Mouse (Mus musculus) stomach, postnatal 0 days (tissue): Measurements from ENCODE around the gene Ttc12. TPM values are rescaled to one million over a fixed set of nuclear protein-coding genes. Genes with fewer than 3 reads are reported as not detected.

Source experiments
- ATAC-seq: fragments of 200-750 bp; cut with Nextera tagmentation; 2 replicates; pipeline ENCODE4 v1.8.0; 2017; ENCODE audit not compliant: low FRiP score, low TSS enrichment
- DNase-seq: peaks from one replicate; pipeline ENCODE4 v3.0.0-alpha.2; 2016; ENCODE audit warnings: low spot score
- H3K27ac ChIP-seq: fragments of 300-500 bp; sonication (generic); replicated peaks from 2 replicates; pipeline ENCODE4 v1.5.1; 2014; ENCODE audit warnings: mild to moderate bottlenecking, control low read depth
- H3K27me3 ChIP-seq: fragments of 300-500 bp; sonication (generic); 2 replicates; pipeline ENCODE4 v1.6.1; 2014; ENCODE audit warnings: low read length; ENCODE audit not compliant: control insufficient read depth, insufficient read depth
- H3K36me3 ChIP-seq: fragments of 300-500 bp; sonication (generic); 2 replicates; pipeline ENCODE4 v1.6.1; 2014; ENCODE audit warnings: low read length, mixed read lengths; ENCODE audit not compliant: control insufficient read depth, insufficient read depth
- H3K4me1 ChIP-seq: fragments of 300-500 bp; sonication (generic); replicated peaks from 2 replicates; pipeline ENCODE4 v1.6.1; 2014; ENCODE audit warnings: antibody characterized with exemption; ENCODE audit not compliant: control insufficient read depth, insufficient read depth
- H3K4me2 ChIP-seq: fragments of 300-500 bp; sonication (generic); replicated peaks from 2 replicates; pipeline ENCODE4 v1.6.1; 2014; ENCODE audit warnings: low read depth, mild to moderate bottlenecking, control low read depth, moderate library complexity
- H3K4me3 ChIP-seq: fragments of 300-500 bp; sonication (generic); 2 replicates; pipeline ENCODE4 v1.5.1; 2014; ENCODE audit warnings: low read depth, low read length, control low read depth
- H3K9ac ChIP-seq: fragments of 300-500 bp; sonication (generic); 2 replicates; pipeline ENCODE4 v1.6.1; 2014; ENCODE audit warnings: mild to moderate bottlenecking, low read length, control low read depth, mixed read lengths
- H3K9me3 ChIP-seq: fragments of 300-500 bp; sonication (generic); 2 replicates; pipeline ENCODE4 v1.6.1; 2016; ENCODE audit warnings: low read length; ENCODE audit not compliant: control insufficient read depth
- CTCF ChIP-seq: IDR thresholded peaks from 2 replicates; pipeline ENCODE4 v1.5.1; 2016; ENCODE audit warnings: antibody characterized with exemption, low read depth, mild to moderate bottlenecking, moderate library complexity
- EP300 ChIP-seq: optimal IDR thresholded peaks from 2 replicates; pipeline ENCODE3; 2016; ENCODE audit warnings: antibody characterized with exemption
- WGBS: fragments of 180-500 bp; shearing (Covaris S2); extraction: QIAGEN DNeasy Blood & Tissue Kit; methylation state at CpG from one replicate; pipeline ENCODE4 v1.1.7; 2014; 5-methylcytosine and 5-hydroxymethylcytosine counted together
- polyA plus RNA-seq: library from polyadenylated mRNA; unstranded; fragments of >200 nt; fragmentation: Nextera tagmentation; extraction: Ambion mirVana; gene quantifications from 2 replicates; pipeline ENCODE4 v1.2.1, GENCODE M21; 2015

Gene Ttc12
- polyA plus RNA-seq, 1 experiment from 2014 or later, result 0.86 TPM

DNA sequence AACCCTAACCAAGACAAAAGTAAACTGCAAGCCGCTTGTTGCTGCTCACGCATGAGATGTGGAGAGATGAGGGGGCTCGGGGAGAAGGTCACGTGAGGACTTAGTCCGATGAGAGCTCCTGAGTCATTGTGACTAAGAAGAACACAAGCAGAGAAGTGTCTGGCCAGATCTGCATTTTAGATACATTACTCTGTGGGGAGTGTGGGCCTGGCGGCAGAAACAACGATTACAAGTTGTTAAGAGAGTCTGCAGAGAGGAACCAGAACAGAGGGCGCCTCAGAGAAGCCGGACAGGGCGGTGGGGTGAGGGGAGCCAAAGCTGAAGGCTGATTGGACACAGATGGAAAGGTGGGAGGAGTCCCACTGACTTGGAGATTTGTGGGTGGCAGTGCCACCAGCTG, 2.7 kb downstream of the Ttc12 start:
- 47% methylated on average over 10 of the region's 10 CpGs for WGBS
- Histone ChIP-seq H3K4me2 (no peak overlapping the region), H3K36me3 (no peaks in the 10 kb centered on the region), H3K9me3 (no peaks in the 10 kb centered on the region), H3K27me3 (no peaks in the 10 kb centered on the region), H3K4me1 (no peaks in the 10 kb centered on the region), H3K4me3 (no peak overlapping the region), H3K27ac (no peak overlapping the region), H3K9ac (no peak overlapping the region)
- TF ChIP-seq CTCF, result 0 out of 2 replicates have a peak, but pooled peaks have one; percentile 1
- TF ChIP-seq EP300, result no peak
- DNase-seq, result no peak
- ATAC-seq, result no peak

DNA sequence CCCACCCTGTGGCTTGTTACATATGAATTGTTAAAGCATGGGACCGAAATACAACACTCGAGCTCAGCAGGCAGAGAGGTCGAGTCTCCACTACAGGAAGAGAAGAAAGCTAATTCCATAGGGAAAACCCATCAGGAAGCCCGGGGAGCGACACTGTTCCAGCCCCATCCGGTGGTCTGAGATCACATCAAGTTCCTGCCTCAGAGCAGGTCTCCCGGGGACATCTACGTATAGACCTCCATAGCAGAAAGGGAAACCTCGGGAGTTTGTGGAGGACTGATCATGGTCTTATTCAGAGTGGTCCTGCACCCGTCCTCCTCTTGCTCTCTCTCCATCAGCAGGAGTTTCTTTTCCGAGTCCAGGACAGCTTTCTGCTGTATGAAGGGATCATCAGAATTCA, 13.9 kb downstream of the Ttc12 start:
- H3K9me3 ChIP-seq, result no peaks in the 10 kb centered on the region
- H3K27me3 ChIP-seq, result no peaks in the 10 kb centered on the region
- TF ChIP-seq EP300 (no peak), CTCF (no peak)
- DNase-seq, result no peak
- 73% methylated on average over 11 of the region's 11 CpGs for WGBS
- no peak overlapping the region for H3K4me3 ChIP-seq
- no peaks in the 10 kb centered on the region for H3K36me3 ChIP-seq
- no peak overlapping the region for H3K9ac ChIP-seq
- H3K27ac ChIP-seq, result no peak overlapping the region
- H3K4me1 ChIP-seq, result no peaks in the 10 kb centered on the region
- H3K4me2 ChIP-seq, result no peak overlapping the region
- no peak for ATAC-seq

DNA sequence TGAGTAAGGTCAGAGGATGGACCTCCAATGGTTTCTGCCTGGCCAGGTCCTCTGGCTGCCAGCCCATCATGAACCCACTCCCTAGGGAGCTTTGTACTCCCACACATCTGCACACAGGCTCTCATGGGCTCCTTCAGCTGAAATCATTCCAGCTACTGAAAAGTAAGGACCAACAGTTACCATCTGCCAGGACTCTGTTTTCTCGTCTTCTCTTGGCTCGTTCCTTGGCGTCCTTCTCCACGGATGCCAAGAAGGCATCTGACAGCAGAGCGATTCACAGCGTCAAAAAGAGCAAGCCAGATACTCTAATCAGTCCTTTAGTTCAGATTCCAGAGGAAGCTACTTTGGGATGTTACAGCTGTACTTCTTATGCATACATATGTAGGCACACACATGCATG, 15.1 kb downstream of the Ttc12 start:
- Histone ChIP-seq H3K9me3 (no peaks in the 10 kb centered on the region), H3K4me1 (no peaks in the 10 kb centered on the region), H3K9ac (no peak overlapping the region), H3K36me3 (no peaks in the 10 kb centered on the region), H3K27me3 (no peaks in the 10 kb centered on the region), H3K4me2 (no peak overlapping the region), H3K4me3 (no peak overlapping the region), H3K27ac (no peak overlapping the region)
- no peak for TF ChIP-seq EP300
- no peak for TF ChIP-seq CTCF
- DNase-seq (no peak), ATAC-seq (no peak)
- 75% methylated on average over 6 of the region's 6 CpGs for WGBS

GRCm38 (mm10) chr9:49470006-49470405, 16.0 kb downstream of the Ttc12 start:
- no peak for ATAC-seq
- no peak overlapping the region for H3K4me3 ChIP-seq
- H3K4me1 ChIP-seq, result no peaks in the 10 kb centered on the region
- WGBS, result 93% methylated on average over 19 of the region's 19 CpGs
- TF ChIP-seq EP300 (no peak), CTCF (no peak)
- no peak overlapping the region for H3K4me2 ChIP-seq
- no peaks in the 10 kb centered on the region for H3K36me3 ChIP-seq
- H3K27me3 ChIP-seq, result no peaks in the 10 kb centered on the region
- no peaks in the 10 kb centered on the region for H3K9me3 ChIP-seq
- no peak for DNase-seq
- H3K9ac ChIP-seq, result no peak overlapping the region
- H3K27ac ChIP-seq, result no peak overlapping the region

GRCm38 (mm10) chr9:49456136-49456535, 29.9 kb downstream of the Ttc12 start:
- Histone ChIP-seq H3K36me3 (no peaks in the 10 kb centered on the region), H3K4me1 (no peaks in the 10 kb centered on the region), H3K27ac (no peak overlapping the region), H3K9me3 (no peaks in the 10 kb centered on the region), H3K4me2 (no peak overlapping the region), H3K4me3 (no peak overlapping the region), H3K9ac (no peak overlapping the region), H3K27me3 (no peaks in the 10 kb centered on the region)
- ATAC-seq (no peak), DNase-seq (no peak)
- no peak for TF ChIP-seq CTCF
- TF ChIP-seq EP300, result no peak
- WGBS, result 73% methylated on average over 3 of the region's 3 CpGs

GRCm38 (mm10) chr9:49452396-49452795, 33.6 kb downstream of the Ttc12 start:
- ATAC-seq, result no peak
- Histone ChIP-seq H3K4me1 (no peaks in the 10 kb centered on the region), H3K4me2 (no peak overlapping the region), H3K4me3 (no peak overlapping the region), H3K27ac (no peak overlapping the region), H3K27me3 (no peaks in the 10 kb centered on the region), H3K9me3 (no peaks in the 10 kb centered on the region), H3K36me3 (no peaks in the 10 kb centered on the region), H3K9ac (no peak overlapping the region)
- no peak for DNase-seq
- no peak for TF ChIP-seq EP300
- no peak for TF ChIP-seq CTCF
- WGBS, result 71% methylated on average over 1 of the region's 1 CpGs
